Mouse (Mus musculus) testis, adult 2 months (tissue): ENCODE data around the gene Chil1. TPM values are rescaled to one million over a fixed set of nuclear protein-coding genes. Genes with fewer than 3 reads are reported as not detected.

Experiments used
- H3K27ac ChIP-seq: fragments of 200-500 bp; 2 replicates; pipeline ENCODE4 v1.5.1; 2012; ENCODE audit warnings: low read depth, low read length; ENCODE audit not compliant: control insufficient read depth, insufficient read depth
- H3K27me3 ChIP-seq: fragments of 200-500 bp; 2 replicates; pipeline ENCODE4 v1.6.1; 2012; ENCODE audit warnings: mild to moderate bottlenecking, low read length, moderate library complexity; ENCODE audit not compliant: control insufficient read depth, insufficient read depth
- H3K36me3 ChIP-seq: fragments of 200-500 bp; 2 replicates; pipeline ENCODE4 v1.6.1; 2012; ENCODE audit warnings: mild to moderate bottlenecking, low read length; ENCODE audit not compliant: control insufficient read depth, insufficient read depth
- H3K4me1 ChIP-seq: fragments of 200-500 bp; 2 replicates; pipeline ENCODE4 v1.6.1; 2012; ENCODE audit warnings: low read length; ENCODE audit not compliant: control insufficient read depth, insufficient read depth
- H3K4me3 ChIP-seq: fragments of 200-500 bp; 2 replicates; pipeline ENCODE4 v1.5.1; 2012; ENCODE audit warnings: low read depth, mild to moderate bottlenecking, low read length, moderate library complexity, mixed read lengths; ENCODE audit not compliant: control insufficient read depth
- CTCF ChIP-seq: fragments of 200-500 bp; IDR thresholded peaks from 2 replicates; pipeline ENCODE4 v1.5.1; 2012; ENCODE audit warnings: low read depth, mild to moderate bottlenecking, inconsistent platforms, low read length, moderate library complexity; ENCODE audit not compliant: control insufficient read depth, insufficient read depth, insufficient replicate concordance
- POLR2A ChIP-seq: fragments of 200-500 bp; IDR thresholded peaks from 2 replicates; pipeline ENCODE4 v1.6.1; 2012; ENCODE audit warnings: low read depth, mild to moderate bottlenecking, inconsistent platforms, low read length, moderate library complexity; ENCODE audit not compliant: control insufficient read depth
- polyA plus RNA-seq: library from polyadenylated mRNA; depleted of rRNA; stranded (reverse); fragments of >200 nt; gene quantifications from 2 replicates; pipeline ENCODE4 v1.2.3, GENCODE M21; 2012; rRNA removed

Chil1 gene
- 0.05 TPM in 1 of 2 replicates, not detected in the other for polyA plus RNA-seq

DNA sequence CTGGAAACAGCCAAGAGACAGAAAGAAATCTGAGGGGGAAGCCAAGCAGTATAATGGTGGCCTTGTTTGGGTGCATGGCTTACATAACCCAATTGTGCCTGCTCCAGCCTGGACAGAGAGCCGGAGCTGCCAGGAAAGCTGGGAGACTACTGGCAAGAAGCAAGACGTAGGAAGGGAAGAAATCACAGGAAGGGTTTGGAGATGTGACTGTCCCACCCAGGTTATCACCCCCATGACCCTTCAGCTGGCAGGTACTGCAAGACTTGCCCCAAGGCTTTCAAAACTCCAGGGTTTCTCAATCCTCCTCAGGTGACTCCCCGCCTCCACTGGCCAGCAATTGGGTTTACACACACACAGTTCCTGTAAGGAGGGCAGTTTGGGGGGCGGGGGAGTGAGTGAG is at the start of gene Chil1:
Chil1 (plus strand) TSS at position 152 of the 400 bp plus-strand sequence.
- TF ChIP-seq POLR2A: no peak
- no peak for TF ChIP-seq CTCF
- H3K27ac ChIP-seq: no peak within 1 kb of the TSS

DNA sequence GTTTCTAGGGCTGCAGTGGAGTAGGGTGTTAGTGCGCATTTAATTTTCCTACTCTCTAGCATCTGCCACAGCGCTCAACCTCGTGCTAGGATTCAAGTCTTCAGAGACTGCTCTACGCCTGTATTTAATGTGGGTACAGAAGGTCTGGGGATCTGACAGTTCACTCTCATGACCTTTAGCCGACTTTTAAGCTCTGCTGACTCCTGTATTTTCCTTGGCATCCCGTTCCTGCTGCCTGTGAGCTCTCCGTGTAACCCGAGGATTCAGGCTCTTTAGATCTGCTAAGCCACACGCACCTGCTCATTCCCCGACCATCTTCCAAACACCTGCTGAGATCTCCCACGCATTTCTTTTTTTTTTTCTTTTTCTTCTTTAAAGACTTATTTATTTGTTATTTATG is 48.7 kb upstream of the Chil1 start:
- Histone ChIP-seq H3K27me3 (no peaks in the 10 kb centered on the region), H3K36me3 (no peaks in the 10 kb centered on the region), H3K4me1 (peaks cover under 1% of the 10 kb centered on the region; the same call in 1 of the 2 replicates), H3K27ac (no peak overlapping the region), H3K4me3 (no peak overlapping the region)
- no peak for TF ChIP-seq POLR2A
- TF ChIP-seq CTCF: no peak

More for the DNA sequence above, at the start of gene Chil1:
- Histone ChIP-seq H3K27me3 (no peaks in the 10 kb centered on the region), H3K36me3 (no peaks in the 10 kb centered on the region), H3K4me1 (no peaks in the 10 kb centered on the region; the same call in 1 of the 2 replicates), H3K4me3 (no peak within 1 kb of the TSS)

DNA sequence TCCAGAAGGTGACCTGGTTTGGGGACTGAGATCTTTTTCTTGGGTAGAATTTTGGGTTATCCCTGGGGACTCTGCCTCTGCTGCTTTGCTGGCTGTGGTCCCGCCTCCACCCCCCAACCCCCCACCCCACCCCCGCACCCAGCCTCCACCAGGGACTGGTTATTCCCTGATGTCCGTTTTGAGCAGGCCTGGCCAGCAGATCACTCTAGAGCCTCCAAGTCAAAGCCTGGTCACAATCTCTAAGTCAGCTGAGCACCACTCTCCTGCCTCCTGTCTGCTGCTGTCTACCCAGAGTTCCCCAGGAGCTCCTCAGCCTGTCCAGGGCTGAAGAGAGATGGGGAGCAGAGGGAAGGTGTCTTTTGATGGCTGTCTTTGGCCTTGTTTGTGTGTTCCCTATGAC is 45.6 kb upstream of the Chil1 start:
- Histone ChIP-seq H3K27me3 (no peaks in the 10 kb centered on the region), H3K4me1 (peaks cover 5% of the 10 kb centered on the region), H3K27ac (no peak overlapping the region), H3K36me3 (no peaks in the 10 kb centered on the region), H3K4me3 (peak overlapping the region; percentile 44)
- TF ChIP-seq POLR2A: no peak
- no peak for TF ChIP-seq CTCF

DNA sequence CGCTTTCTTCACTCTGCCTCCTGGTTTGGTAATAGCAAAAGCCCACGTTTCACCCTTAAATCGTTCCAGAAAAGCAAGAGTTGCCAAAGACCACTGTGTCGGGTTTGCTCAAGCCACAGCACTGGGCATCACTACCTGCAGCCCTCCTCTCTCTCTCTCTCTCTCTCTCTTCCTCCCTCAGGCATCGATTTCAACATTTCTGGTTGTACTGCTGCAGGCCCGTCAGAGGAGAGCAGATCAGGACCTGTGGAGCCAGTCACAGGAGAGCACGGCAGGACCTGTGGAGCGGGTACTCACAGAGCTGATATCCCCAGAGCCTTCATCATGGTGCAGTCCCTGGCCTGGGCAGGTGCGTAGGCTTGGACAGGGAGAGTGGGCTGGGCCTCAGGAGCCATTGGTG is 43.6 kb upstream of the Chil1 start:
- Histone ChIP-seq H3K27ac (no peak overlapping the region), H3K27me3 (no peaks in the 10 kb centered on the region), H3K4me3 (no peak overlapping the region), H3K36me3 (no peaks in the 10 kb centered on the region), H3K4me1 (peaks cover 5% of the 10 kb centered on the region)
- no peak for TF ChIP-seq POLR2A
- no peak for TF ChIP-seq CTCF

DNA sequence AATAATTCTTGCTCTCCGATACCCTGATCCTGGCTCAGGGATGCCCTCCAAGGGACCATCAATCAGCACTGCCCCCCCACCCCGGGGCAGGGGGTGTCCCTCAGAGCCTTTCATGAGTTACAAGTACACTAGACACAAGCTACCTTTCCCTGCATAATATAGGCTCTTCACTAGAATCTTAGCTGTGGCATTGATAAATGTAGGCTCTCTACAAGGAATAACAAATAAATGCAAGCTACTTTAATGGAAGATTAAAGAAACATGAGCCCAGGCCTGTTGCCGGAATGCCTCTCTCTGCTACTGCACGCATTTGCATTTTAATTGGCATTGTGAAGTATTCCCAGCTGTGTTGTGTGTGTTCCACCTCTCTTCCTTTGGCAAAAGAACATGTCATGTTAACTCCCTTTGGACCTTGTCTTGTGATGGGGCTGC is 39.6 kb upstream of the Chil1 start:
- H3K4me1 ChIP-seq: peaks cover 11% of the 10 kb centered on the region
- TF ChIP-seq CTCF: no peak
- no peak for TF ChIP-seq POLR2A

DNA sequence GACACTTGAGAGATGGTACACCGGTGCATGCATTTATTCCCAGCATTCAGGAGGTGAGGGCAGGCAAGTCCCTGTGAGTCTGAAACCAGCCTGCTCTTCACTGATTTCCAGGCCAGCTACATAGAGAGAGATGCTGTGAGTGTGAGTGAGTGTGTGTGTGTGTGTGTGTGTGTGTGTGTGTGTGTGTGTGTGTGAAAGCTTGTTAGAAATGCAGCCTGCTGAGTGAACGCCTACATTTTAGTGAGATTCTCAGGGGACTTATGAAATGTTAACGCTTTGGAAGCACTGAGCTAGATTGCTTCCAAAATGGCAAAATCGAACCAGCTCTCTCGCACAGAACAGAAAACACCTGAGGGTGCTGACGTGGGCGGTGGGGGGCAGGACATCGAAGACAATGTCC is 35.9 kb upstream of the Chil1 start:
- H3K27me3 ChIP-seq: no peaks in the 10 kb centered on the region
- H3K27ac ChIP-seq: no peak overlapping the region
- H3K4me3 ChIP-seq: no peak overlapping the region
- no peaks in the 10 kb centered on the region for H3K36me3 ChIP-seq
- H3K4me1 ChIP-seq: peaks cover 6% of the 10 kb centered on the region; the same call in 1 of the 2 replicates
- TF ChIP-seq POLR2A: no peak
- TF ChIP-seq CTCF: no peak

More for the DNA sequence above, 39.6 kb upstream of the Chil1 start:
- Histone ChIP-seq H3K4me3 (no peak overlapping the region; the same call in 1 of the 2 replicates), H3K27me3 (no peaks in the 10 kb centered on the region), H3K36me3 (no peaks in the 10 kb centered on the region), H3K27ac (no peak overlapping the region)

DNA sequence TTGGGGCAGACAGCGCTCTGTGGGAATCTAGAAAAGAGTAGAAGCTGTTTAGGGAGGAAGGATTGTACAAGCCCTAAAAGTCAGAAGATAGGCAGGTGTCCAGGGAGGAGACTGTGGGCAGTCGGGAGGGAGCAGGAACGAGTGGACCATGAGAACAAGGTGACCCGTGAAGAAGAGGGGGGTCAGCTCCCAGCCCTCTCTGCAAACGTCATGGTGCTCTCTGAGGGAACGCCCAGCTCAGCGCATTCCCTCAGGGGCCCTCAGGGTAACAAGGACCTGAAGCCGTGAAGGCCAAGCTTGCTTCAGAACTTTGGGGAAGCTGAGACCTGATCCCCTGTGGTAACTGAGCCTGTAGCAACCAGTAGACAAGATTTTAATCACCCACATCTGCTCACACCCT is 31.9 kb upstream of the Chil1 start:
- Histone ChIP-seq H3K4me3 (no peak overlapping the region), H3K36me3 (no peaks in the 10 kb centered on the region), H3K27me3 (no peaks in the 10 kb centered on the region), H3K4me1 (peaks cover 1% of the 10 kb centered on the region; the same call in 1 of the 2 replicates), H3K27ac (no peak overlapping the region)
- TF ChIP-seq POLR2A: no peak
- TF ChIP-seq CTCF: no peak
